Mouse (Mus musculus): ENCODE measurements around the gene Trmt61a. TPM values are rescaled to one million over a fixed set of nuclear protein-coding genes. Genes with fewer than 3 reads are reported as not detected.

Gene Trmt61a
- polyA plus RNA-seq, 1 experiment from 2014 or later = 4.5 TPM

DNA sequence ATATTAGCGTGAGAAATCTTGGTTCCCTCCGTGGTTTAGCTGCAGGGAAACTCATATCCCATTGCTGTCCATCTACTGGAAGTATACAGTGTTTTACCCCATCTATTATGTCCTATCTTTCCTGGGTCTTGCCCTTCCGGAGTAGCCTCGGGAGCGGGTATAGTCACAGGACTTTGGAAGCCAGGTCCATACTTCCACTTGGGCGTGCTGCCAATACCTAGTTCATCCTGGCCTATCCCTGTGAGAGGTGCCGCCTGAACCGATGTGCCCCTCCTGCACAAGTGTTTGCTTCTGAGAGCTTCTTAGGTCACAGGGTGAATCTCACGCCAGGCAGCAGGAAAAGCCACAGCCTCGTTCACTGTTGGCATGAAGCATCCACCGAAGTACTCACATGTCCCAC lies 11.5 kb downstream of the Trmt61a start:
- WGBS = 92% methylated on average over 11 of the region's 11 CpGs
- no peak for ATAC-seq (ENCODE audit: low FRiP score)
- Histone ChIP-seq H3K4me3 (ENCODE audit: low read depth, low read length) (no peak overlapping the region), H3K4me2 (replicated peaks; ENCODE audit: low read depth, low read length) (no peak overlapping the region), H3K9ac (ENCODE audit: low read depth, low read length) (no peak overlapping the region), H3K27me3 (ENCODE audit: control insufficient read depth, insufficient read depth, low read length) (no peaks in the 10 kb centered on the region), H3K36me3 (ENCODE audit: control insufficient read depth, insufficient read depth, low read length) (no peaks in the 10 kb centered on the region), H3K9me3 (ENCODE audit: control insufficient read depth, low read length) (no peaks in the 10 kb centered on the region), H3K27ac (ENCODE audit: low read depth, low read length) (no peak overlapping the region), H3K4me1 (replicated peaks; ENCODE audit: control insufficient read depth, insufficient read depth, low read length) (peaks cover 37% of the 10 kb centered on the region)
- DNase-seq (ENCODE audit: low spot score) = no peak

DNA sequence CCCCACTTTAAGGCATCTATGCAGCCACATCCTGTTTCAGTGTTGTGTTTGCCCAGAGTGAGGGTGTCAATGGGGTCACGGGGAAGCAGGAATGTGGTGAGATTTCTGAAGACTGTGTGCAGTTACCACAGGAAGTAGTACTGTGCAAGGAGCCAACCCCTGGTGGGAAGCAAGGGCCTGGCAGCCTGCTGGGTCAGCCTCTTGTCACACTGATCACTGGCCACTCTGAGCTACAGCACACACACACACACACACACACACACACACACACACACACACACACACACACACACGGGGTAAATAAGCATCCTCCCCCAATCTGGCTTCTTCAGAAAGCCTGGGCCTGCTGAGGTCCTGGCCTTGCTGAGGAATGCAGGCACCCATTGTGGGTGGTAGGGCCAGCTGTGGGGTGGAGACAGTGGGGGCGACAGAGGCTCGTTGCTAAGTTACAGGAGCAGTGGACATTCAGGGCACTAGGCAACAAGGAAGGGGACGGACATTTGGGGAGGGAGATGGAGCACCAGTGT lies 13.5 kb downstream of the Trmt61a start:
- no peak overlapping the region for H3K4me3 ChIP-seq (ENCODE audit: low read depth, low read length)
- peaks cover 54% of the 10 kb centered on the region for H3K4me1 ChIP-seq (replicated peaks; ENCODE audit: control insufficient read depth, insufficient read depth, low read length)
- H3K27ac ChIP-seq (ENCODE audit: low read depth, low read length) = peak overlapping the region; percentile 90
- 5% methylated on average over 5 of the region's 5 CpGs for WGBS
- no peaks in the 10 kb centered on the region for H3K9me3 ChIP-seq (ENCODE audit: control insufficient read depth, low read length)
- DNase-seq (ENCODE audit: low spot score) = peak; percentile 81
- H3K9ac ChIP-seq (ENCODE audit: low read depth, low read length) = peak overlapping the region; percentile 31; the same call in 1 of the 2 replicates
- no peaks in the 10 kb centered on the region for H3K36me3 ChIP-seq (ENCODE audit: control insufficient read depth, insufficient read depth, low read length)
- no peaks in the 10 kb centered on the region for H3K27me3 ChIP-seq (ENCODE audit: control insufficient read depth, insufficient read depth, low read length)
- H3K4me2 ChIP-seq (replicated peaks; ENCODE audit: low read depth, low read length) = no peak overlapping the region
- ATAC-seq (ENCODE audit: low FRiP score) = peak; percentile 41; the same call in 1 of the 2 replicates

DNA sequence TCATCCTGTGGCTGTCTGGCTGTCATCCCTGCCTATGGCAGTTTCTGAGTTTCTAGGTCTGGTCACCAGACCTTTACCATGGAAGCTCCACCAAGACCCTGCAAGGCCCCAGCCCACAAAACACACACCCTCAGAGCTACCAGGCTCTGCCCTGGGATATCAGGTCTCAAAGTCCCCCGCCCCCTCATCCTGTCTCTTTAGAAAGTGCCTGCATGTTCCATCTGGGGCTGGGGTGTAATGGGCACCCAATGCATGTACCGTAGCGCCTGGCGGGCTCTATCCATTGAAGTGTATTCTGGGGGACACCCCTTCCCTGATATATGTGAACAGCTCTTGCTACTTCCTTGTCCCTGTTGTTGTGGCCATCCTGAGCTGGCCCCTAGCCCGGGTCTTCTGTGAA lies 15.0 kb downstream of the Trmt61a start:
- peaks cover 49% of the 10 kb centered on the region for H3K4me1 ChIP-seq (replicated peaks; ENCODE audit: control insufficient read depth, insufficient read depth, low read length)
- DNase-seq (ENCODE audit: low spot score) (no peak), ATAC-seq (ENCODE audit: low FRiP score) (no peak)
- H3K4me2 ChIP-seq (replicated peaks; ENCODE audit: low read depth, low read length) = no peak overlapping the region
- peak overlapping the region; percentile 40 for H3K9ac ChIP-seq (ENCODE audit: low read depth, low read length)
- H3K4me3 ChIP-seq (ENCODE audit: low read depth, low read length) = no peak overlapping the region
- no peaks in the 10 kb centered on the region for H3K27me3 ChIP-seq (ENCODE audit: control insufficient read depth, insufficient read depth, low read length)
- peak overlapping the region; percentile 90 for H3K27ac ChIP-seq (ENCODE audit: low read depth, low read length)
- H3K36me3 ChIP-seq (ENCODE audit: control insufficient read depth, insufficient read depth, low read length) = no peaks in the 10 kb centered on the region
- WGBS = 61% methylated on average over 5 of the region's 5 CpGs
- H3K9me3 ChIP-seq (ENCODE audit: control insufficient read depth, low read length) = no peaks in the 10 kb centered on the region

DNA sequence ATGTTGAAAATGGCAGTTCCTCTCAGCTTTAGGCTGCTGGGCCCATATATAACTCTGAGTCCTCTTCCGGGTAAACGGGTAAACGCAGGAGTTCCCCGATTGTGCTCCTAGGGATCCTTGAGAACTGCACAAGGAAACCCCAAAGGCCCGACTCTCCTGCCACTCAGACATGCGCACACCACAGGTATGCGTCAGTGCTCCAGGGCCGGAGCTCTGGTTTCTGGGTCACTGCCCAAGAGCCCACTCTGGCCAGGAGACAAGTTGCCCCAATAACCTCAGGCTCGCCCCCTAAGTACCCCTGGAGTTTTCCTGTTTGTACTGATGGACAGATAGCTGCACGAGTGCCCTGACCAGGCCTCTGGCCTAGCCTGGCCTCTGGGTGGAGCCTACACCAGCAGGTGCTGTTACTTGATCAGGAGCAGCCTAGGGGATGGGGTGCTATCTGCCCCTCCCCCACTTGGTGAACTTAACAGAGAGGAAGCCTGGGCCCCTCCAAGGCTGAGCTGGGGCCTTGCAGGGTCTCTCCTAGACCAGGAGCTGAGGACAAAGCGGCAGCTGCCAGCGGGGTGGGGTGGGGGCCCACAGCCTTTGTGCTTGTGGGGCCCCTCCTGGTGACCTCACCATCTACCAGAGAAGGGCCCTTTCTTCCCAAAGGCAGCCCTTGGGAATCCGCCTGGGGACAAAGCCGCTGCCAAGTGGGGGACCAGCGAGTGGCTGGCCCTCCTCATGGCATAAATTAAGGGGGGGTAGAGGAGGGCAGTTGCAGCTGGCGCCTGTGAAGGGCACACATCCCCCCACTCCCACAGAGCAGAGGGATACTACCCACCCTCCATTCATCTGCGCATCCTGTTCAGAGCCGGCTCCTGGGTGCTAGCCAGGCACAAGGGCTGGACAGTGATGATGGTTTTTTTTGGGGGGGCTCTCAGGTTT lies 15.7 kb downstream of the Trmt61a start:
- peaks cover 47% of the 10 kb centered on the region for H3K4me1 ChIP-seq (replicated peaks; ENCODE audit: control insufficient read depth, insufficient read depth, low read length)
- H3K4me3 ChIP-seq (ENCODE audit: low read depth, low read length) = 0 out of 2 replicates have a peak overlapping the region, but pooled peaks have one; percentile 10
- no peaks in the 10 kb centered on the region for H3K36me3 ChIP-seq (ENCODE audit: control insufficient read depth, insufficient read depth, low read length)
- 8% methylated on average over 18 of the region's 18 CpGs for WGBS
- H3K9ac ChIP-seq (ENCODE audit: low read depth, low read length) = peak overlapping the region; percentile 37
- H3K9me3 ChIP-seq (ENCODE audit: control insufficient read depth, low read length) = no peaks in the 10 kb centered on the region
- H3K4me2 ChIP-seq (replicated peaks; ENCODE audit: low read depth, low read length) = peak overlapping the region; percentile 9
- H3K27me3 ChIP-seq (ENCODE audit: control insufficient read depth, insufficient read depth, low read length) = no peaks in the 10 kb centered on the region
- ATAC-seq (ENCODE audit: low FRiP score) (peak; percentile 87), DNase-seq (ENCODE audit: low spot score) (peak; percentile 84)
- H3K27ac ChIP-seq (ENCODE audit: low read depth, low read length) = peak overlapping the region; percentile 90

GRCm38 (mm10) chr12:111694271-111694781 lies 16.4 kb downstream of the Trmt61a start:
- Histone ChIP-seq H3K36me3 (ENCODE audit: control insufficient read depth, insufficient read depth, low read length) (no peaks in the 10 kb centered on the region), H3K27ac (ENCODE audit: low read depth, low read length) (peak overlapping the region; percentile 90), H3K4me2 (replicated peaks; ENCODE audit: low read depth, low read length) (peak overlapping the region; percentile 9), H3K4me3 (ENCODE audit: low read depth, low read length) (0 out of 2 replicates have a peak overlapping the region, but pooled peaks have one; percentile 10), H3K4me1 (replicated peaks; ENCODE audit: control insufficient read depth, insufficient read depth, low read length) (peaks cover 47% of the 10 kb centered on the region), H3K27me3 (ENCODE audit: control insufficient read depth, insufficient read depth, low read length) (no peaks in the 10 kb centered on the region), H3K9me3 (ENCODE audit: control insufficient read depth, low read length) (no peaks in the 10 kb centered on the region), H3K9ac (ENCODE audit: low read depth, low read length) (peak overlapping the region; percentile 37)
- WGBS = 4% methylated on average over 12 of the region's 12 CpGs
- DNase-seq (ENCODE audit: low spot score) (no peak), ATAC-seq (ENCODE audit: low FRiP score) (peak; percentile 28)

DNA sequence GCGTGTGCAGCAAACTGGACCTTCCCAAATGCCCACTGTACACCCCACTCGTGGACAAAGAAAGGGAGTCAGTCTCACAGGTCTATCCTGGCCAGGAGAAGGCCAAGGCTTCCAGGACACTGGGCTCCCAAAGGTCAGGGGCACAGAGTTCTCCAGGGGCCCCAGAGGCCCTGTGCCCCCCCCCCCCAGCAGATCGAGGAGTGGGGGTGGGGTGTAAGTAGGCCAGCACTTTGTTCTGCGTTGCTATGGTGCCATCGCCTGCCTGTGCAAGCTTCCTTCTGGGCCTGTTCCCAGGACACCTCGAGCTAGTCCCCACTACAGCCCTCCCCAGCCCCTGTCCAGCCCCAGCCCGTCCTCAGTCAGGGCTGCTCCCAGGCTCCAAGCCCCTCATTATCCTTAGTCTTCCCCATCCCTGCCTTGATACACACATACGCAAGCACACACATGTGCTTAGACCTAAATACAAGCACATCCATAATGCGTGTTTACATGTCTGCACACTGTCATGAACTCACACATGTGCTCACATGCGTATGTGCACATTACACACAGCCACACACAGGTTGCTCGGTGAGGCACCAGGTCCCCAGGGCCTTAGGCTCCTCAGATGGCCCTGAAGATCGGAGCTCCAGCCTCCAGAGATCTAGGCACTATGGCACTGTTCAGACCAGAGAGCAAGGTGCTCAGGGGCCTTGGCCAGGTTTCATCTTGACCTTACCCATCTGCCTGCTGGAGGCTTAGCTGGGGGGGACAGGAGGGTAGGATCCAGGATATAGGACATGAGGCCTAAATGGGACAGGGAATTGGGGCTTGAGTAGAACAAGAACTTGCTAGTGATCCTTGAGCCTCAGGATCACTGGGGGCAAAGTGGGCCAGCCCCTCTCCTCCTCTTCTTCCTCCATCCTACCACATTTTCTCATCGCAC lies 17.2 kb downstream of the Trmt61a start:
- WGBS = 34% methylated on average over 13 of the region's 13 CpGs
- Histone ChIP-seq H3K27me3 (ENCODE audit: control insufficient read depth, insufficient read depth, low read length) (no peaks in the 10 kb centered on the region), H3K4me2 (replicated peaks; ENCODE audit: low read depth, low read length) (peak overlapping the region; percentile 9), H3K36me3 (ENCODE audit: control insufficient read depth, insufficient read depth, low read length) (no peaks in the 10 kb centered on the region), H3K9me3 (ENCODE audit: control insufficient read depth, low read length) (no peaks in the 10 kb centered on the region), H3K9ac (ENCODE audit: low read depth, low read length) (peak overlapping the region; percentile 44), H3K4me3 (ENCODE audit: low read depth, low read length) (no peak overlapping the region), H3K27ac (ENCODE audit: low read depth, low read length) (peak overlapping the region; percentile 90), H3K4me1 (replicated peaks; ENCODE audit: control insufficient read depth, insufficient read depth, low read length) (peaks cover 47% of the 10 kb centered on the region)
- ATAC-seq (ENCODE audit: low FRiP score) = peak; percentile 52
- DNase-seq (ENCODE audit: low spot score) = peak; percentile 67

DNA sequence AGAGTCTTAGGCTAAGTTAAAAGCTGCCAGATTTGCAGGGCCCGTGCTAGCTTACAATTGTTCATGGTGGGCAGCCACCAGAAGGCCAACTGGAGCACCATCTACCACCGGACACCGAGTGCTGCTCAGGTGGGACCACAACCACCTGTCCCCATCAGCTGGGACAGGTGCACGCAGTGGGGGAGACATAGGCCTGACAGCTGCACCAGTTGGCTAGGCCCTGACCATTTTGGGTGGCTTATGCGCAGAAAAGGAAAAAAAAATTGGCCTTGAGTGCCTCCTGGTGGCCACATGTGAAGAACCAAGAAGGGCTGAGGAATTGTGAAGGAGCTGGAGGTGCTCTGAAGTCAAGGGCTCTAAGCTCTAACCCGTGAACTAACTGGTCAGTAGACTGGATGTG lies 18.3 kb downstream of the Trmt61a start:
- no peaks in the 10 kb centered on the region for H3K27me3 ChIP-seq (ENCODE audit: control insufficient read depth, insufficient read depth, low read length)
- ATAC-seq (ENCODE audit: low FRiP score) (no peak), DNase-seq (ENCODE audit: low spot score) (peak; percentile 88)
- no peak overlapping the region for H3K4me3 ChIP-seq (ENCODE audit: low read depth, low read length)
- peak overlapping the region; percentile 24; the same call in 1 of the 2 replicates for H3K9ac ChIP-seq (ENCODE audit: low read depth, low read length)
- 19% methylated on average over 6 of the region's 6 CpGs for WGBS
- H3K27ac ChIP-seq (ENCODE audit: low read depth, low read length) = peak overlapping the region; percentile 90; the same call in 1 of the 2 replicates
- no peaks in the 10 kb centered on the region for H3K9me3 ChIP-seq (ENCODE audit: control insufficient read depth, low read length)
- H3K4me2 ChIP-seq (replicated peaks; ENCODE audit: low read depth, low read length) = no peak overlapping the region
- H3K36me3 ChIP-seq (ENCODE audit: control insufficient read depth, insufficient read depth, low read length) = no peaks in the 10 kb centered on the region
- peaks cover 37% of the 10 kb centered on the region for H3K4me1 ChIP-seq (replicated peaks; ENCODE audit: control insufficient read depth, insufficient read depth, low read length)

GRCm38 (mm10) chr12:111697708-111698107 lies 19.8 kb downstream of the Trmt61a start:
- no peaks in the 10 kb centered on the region for H3K36me3 ChIP-seq (ENCODE audit: control insufficient read depth, insufficient read depth, low read length)
- H3K27me3 ChIP-seq (ENCODE audit: control insufficient read depth, insufficient read depth, low read length) = no peaks in the 10 kb centered on the region
- H3K4me2 ChIP-seq (replicated peaks; ENCODE audit: low read depth, low read length) = no peak overlapping the region
- DNase-seq (ENCODE audit: low spot score) = no peak
- no peak overlapping the region for H3K27ac ChIP-seq (ENCODE audit: low read depth, low read length)
- H3K4me3 ChIP-seq (ENCODE audit: low read depth, low read length) = no peak overlapping the region
- H3K4me1 ChIP-seq (replicated peaks; ENCODE audit: control insufficient read depth, insufficient read depth, low read length) = peaks cover 29% of the 10 kb centered on the region
- ATAC-seq (ENCODE audit: low FRiP score) = no peak
- H3K9me3 ChIP-seq (ENCODE audit: control insufficient read depth, low read length) = no peaks in the 10 kb centered on the region
- H3K9ac ChIP-seq (ENCODE audit: low read depth, low read length) = no peak overlapping the region
- WGBS = 74% methylated on average over 4 of the region's 4 CpGs
